Mouse (Mus musculus): ENCODE data around the gene Cep57l1. TPM values are rescaled to one million over a fixed set of nuclear protein-coding genes. Genes with fewer than 3 reads are reported as not detected.

Gene Cep57l1
- polyA plus RNA-seq, 2 experiments, result 7.1 to 10.6 TPM

- Histone ChIP-seq H3K4me1 (replicated peaks; ENCODE audit: control insufficient read depth in 2 of 2, insufficient read depth in 2 of 2, low read length in 1 of 2) (peaks cover 10 to 19% of the 10 kb centered on the region in 2 experiments), H3K9ac (replicated peaks) (no peak overlapping the region), H3K27me3 (ENCODE audit: control insufficient read depth, insufficient read depth, low read length) (no peaks in the 10 kb centered on the region), H3K9me3 (ENCODE audit: control insufficient read depth, low read length) (no peaks in the 10 kb centered on the region), H3K27ac (no peak overlapping the region), H3K36me3 (replicated peaks; ENCODE audit: control insufficient read depth, insufficient read depth, low read depth) (no peaks in the 10 kb centered on the region), H3K4me2 (ENCODE audit: low read depth) (no peak overlapping the region), H3K4me3 (ENCODE audit: insufficient read depth in 1 of 2, low read depth in 2 of 2, low read length in 2 of 2) (no peak overlapping the region)
- TF ChIP-seq CTCF (IDR thresholded peaks at IDR 0.05; ENCODE audit: low read depth), result no peak
- TF ChIP-seq EP300 (IDR thresholded peaks at IDR 0.05; ENCODE audit: low read depth), result no peak
- DNase-seq (ENCODE audit: low read depth in 3 of 3, low spot score in 3 of 3), result no peak
- no peak for ATAC-seq (ENCODE audit: insufficient read depth)
- WGBS (ENCODE audit: insufficient replicate concordance), result 75% methylated on average over 8 of the region's 8 CpGs
These were observed 8.5 kb upstream of the Cep57l1 start for GRCm38 (mm10) chr10:41818036-41818732.

GRCm38 (mm10) chr10:41816516-41816915 is 6.8 kb upstream of the Cep57l1 start:
- WGBS (ENCODE audit: insufficient replicate concordance), result 32% methylated on average over 5 of the region's 5 CpGs
- Histone ChIP-seq H3K4me1 (replicated peaks; ENCODE audit: control insufficient read depth in 2 of 2, insufficient read depth in 2 of 2, low read length in 1 of 2) (peaks cover 18 to 32% of the 10 kb centered on the region in 2 experiments), H3K27me3 (ENCODE audit: control insufficient read depth, insufficient read depth, low read length) (no peaks in the 10 kb centered on the region), H3K4me2 (ENCODE audit: low read depth) (no peak overlapping the region), H3K36me3 (replicated peaks; ENCODE audit: control insufficient read depth, insufficient read depth, low read depth) (no peaks in the 10 kb centered on the region), H3K4me3 (ENCODE audit: insufficient read depth in 1 of 2, low read depth in 2 of 2, low read length in 2 of 2) (no peak overlapping the region), H3K9ac (replicated peaks) (no peak overlapping the region), H3K27ac (no peak overlapping the region), H3K9me3 (ENCODE audit: control insufficient read depth, low read length) (no peaks in the 10 kb centered on the region)
- ATAC-seq (ENCODE audit: insufficient read depth), result peak; percentile 53; the same call in 1 of the 2 replicates
- TF ChIP-seq EP300 (IDR thresholded peaks at IDR 0.05; ENCODE audit: low read depth) (no peak), CTCF (IDR thresholded peaks at IDR 0.05; ENCODE audit: low read depth) (no peak)
- no peak for DNase-seq (ENCODE audit: low read depth in 3 of 3, low spot score in 3 of 3)

- peaks cover 18 to 32% of the 10 kb centered on the region in 2 experiments for H3K4me1 ChIP-seq (replicated peaks; ENCODE audit: control insufficient read depth in 2 of 2, insufficient read depth in 2 of 2, low read length in 1 of 2)
- TF ChIP-seq EP300 (IDR thresholded peaks at IDR 0.05; ENCODE audit: low read depth) (no peak), CTCF (IDR thresholded peaks at IDR 0.05; ENCODE audit: low read depth) (no peak)
- no peak overlapping the region for H3K9ac ChIP-seq (replicated peaks)
- DNase-seq (ENCODE audit: low read depth in 3 of 3, low spot score in 3 of 3) (no peak), ATAC-seq (ENCODE audit: insufficient read depth) (no peak)
- 44% methylated on average over 6 of the region's 6 CpGs for WGBS (ENCODE audit: insufficient replicate concordance)
- no peaks in the 10 kb centered on the region for H3K36me3 ChIP-seq (replicated peaks; ENCODE audit: control insufficient read depth, insufficient read depth, low read depth)
- no peaks in the 10 kb centered on the region for H3K27me3 ChIP-seq (ENCODE audit: control insufficient read depth, insufficient read depth, low read length)
- H3K4me2 ChIP-seq (ENCODE audit: low read depth), result peak overlapping the region; percentile 94
- H3K4me3 ChIP-seq (ENCODE audit: insufficient read depth in 1 of 2, low read depth in 2 of 2, low read length in 2 of 2), result no peak overlapping the region; a peak in 1 of 4 replicates
- no peaks in the 10 kb centered on the region for H3K9me3 ChIP-seq (ENCODE audit: control insufficient read depth, low read length)
- H3K27ac ChIP-seq, result no peak overlapping the region
These were observed 4.7 kb upstream of the Cep57l1 start for GRCm38 (mm10) chr10:41814305-41814853.

- peak overlapping the region; percentile 25 for H3K9ac ChIP-seq (replicated peaks)
- H3K4me1 ChIP-seq (replicated peaks; ENCODE audit: control insufficient read depth in 2 of 2, insufficient read depth in 2 of 2, low read length in 1 of 2), result peaks cover 18 to 34% of the 10 kb centered on the region in 2 experiments
- TF ChIP-seq CTCF (IDR thresholded peaks at IDR 0.05; ENCODE audit: low read depth) (no peak), EP300 (IDR thresholded peaks at IDR 0.05; ENCODE audit: low read depth) (no peak)
- no peaks in the 10 kb centered on the region for H3K36me3 ChIP-seq (replicated peaks; ENCODE audit: control insufficient read depth, insufficient read depth, low read depth)
- WGBS (ENCODE audit: insufficient replicate concordance), result 49% methylated on average over 6 of the region's 6 CpGs
- peak overlapping the region; percentile 24 to 89; a peak in 3 of 4 replicates for H3K4me3 ChIP-seq (ENCODE audit: insufficient read depth in 1 of 2, low read depth in 2 of 2, low read length in 2 of 2)
- H3K9me3 ChIP-seq (ENCODE audit: control insufficient read depth, low read length), result no peaks in the 10 kb centered on the region
- peak overlapping the region; percentile 94 for H3K4me2 ChIP-seq (ENCODE audit: low read depth)
- ATAC-seq (ENCODE audit: insufficient read depth) (no peak), DNase-seq (ENCODE audit: low read depth in 3 of 3, low spot score in 3 of 3) (no peak)
- no peak overlapping the region for H3K27ac ChIP-seq
- no peaks in the 10 kb centered on the region for H3K27me3 ChIP-seq (ENCODE audit: control insufficient read depth, insufficient read depth, low read length)
These were observed 2.9 kb upstream of the Cep57l1 start for GRCm38 (mm10) chr10:41812566-41812965.

Data from liver, embryonic 14.5 days (tissue).